In genomic region chr5:115220931-115221640, GRCm38 (mm10) we compare ENCODE assay signal across 13 mouse cellular contexts. TPM values are rescaled to one million over a fixed set of nuclear protein-coding genes. Genes with fewer than 3 reads are reported as not detected.
A peak's percentile ranks its signal among the peaks of the same experiment; 100 is the strongest.
DNase-seq lines count a peak whose midpoint lies in the region; ATAC-seq and TF ChIP-seq lines count a peak whose summit lies in the region.
"Had no signal": no experiment of that assay in that cellular context is flagged by ENCODE, and none has a peak within 500 bp of the region (broad histone marks: within the 10 kb centered on the region; RNA-seq: fewer than 3 reads in every experiment).

No protein-coding gene starts in this region.

- no peak for DNase-seq in kidney, adult 8-10 months
- peak; percentile 45 for DNase-seq in brain, embryonic 14.5 days (ENCODE audit: low read depth)
- DNase-seq in cerebellum, adult 9-11 months: peak; percentile 75
- DNase-seq in heart, postnatal 4 days: no peak
- DNase-seq in gastrocnemius, postnatal 14 days: no peak
- DNase-seq: adrenal gland, postnatal 10 days; kidney, postnatal 4 days; thymus, postnatal 36 days had no signal

- H3K4me2 ChIP-seq in kidney, embryonic 14.5 days (replicated peaks; ENCODE audit: low read depth, low read length): no peak overlapping the region
- H3K4me2 ChIP-seq in limb, embryonic 13.5 days (replicated peaks): no peak overlapping the region
- H3K4me2 ChIP-seq: liver, embryonic 15.5 days; midbrain, embryonic 12.5 days had no signal

- H3K27ac ChIP-seq in kidney, embryonic 14.5 days (ENCODE audit: low read depth, low read length): no peak overlapping the region
- no peak overlapping the region for H3K27ac ChIP-seq in limb, embryonic 13.5 days
- H3K27ac ChIP-seq: liver, embryonic 15.5 days; midbrain, embryonic 12.5 days had no signal

- intact Hi-C loops in gastrocnemius, postnatal 14 days (cut with DNase I; ENCODE audit: low total_unique reads): loop anchor here (10.0 kb wide), 1 partner anchor 236 kb away; no protein-coding TSS in a partner anchor

- ATAC-seq in kidney, embryonic 14.5 days (ENCODE audit: low FRiP score, low TSS enrichment): 0 out of 2 replicates have a peak, but pooled peaks have one; percentile 40
- peak; percentile 64; the same call in 1 of the 2 replicates for ATAC-seq in limb, embryonic 13.5 days (ENCODE audit: low FRiP score, low read depth)

- no peaks in the 10 kb centered on the region for H3K9me3 ChIP-seq in kidney, embryonic 14.5 days (ENCODE audit: control insufficient read depth, low read length)
- no peaks in the 10 kb centered on the region for H3K9me3 ChIP-seq in limb, embryonic 13.5 days

- H3K36me3 ChIP-seq in kidney, embryonic 14.5 days (ENCODE audit: control insufficient read depth, insufficient read depth, low read length): no peaks in the 10 kb centered on the region
- no peaks in the 10 kb centered on the region for H3K36me3 ChIP-seq in limb, embryonic 13.5 days
- H3K36me3 ChIP-seq: G1E; liver, embryonic 15.5 days; midbrain, embryonic 12.5 days had no signal

- no peaks in the 10 kb centered on the region for H3K4me1 ChIP-seq in kidney, embryonic 14.5 days (ENCODE audit: control insufficient read depth, insufficient read depth, low read length)
- peaks cover 19% of the 10 kb centered on the region for H3K4me1 ChIP-seq in limb, embryonic 13.5 days
- H3K4me1 ChIP-seq: liver, embryonic 15.5 days had no signal

- no peak overlapping the region for H3K4me3 ChIP-seq in kidney, embryonic 14.5 days (ENCODE audit: low read length)
- H3K4me3 ChIP-seq in limb, embryonic 13.5 days: no peak overlapping the region
- H3K4me3 ChIP-seq: liver, embryonic 15.5 days; midbrain, embryonic 12.5 days had no signal

- H3K27me3 ChIP-seq in kidney, embryonic 14.5 days (ENCODE audit: control insufficient read depth, insufficient read depth, low read length): no peaks in the 10 kb centered on the region
- H3K27me3 ChIP-seq in limb, embryonic 13.5 days: peaks cover 5% of the 10 kb centered on the region; the same call in 1 of the 2 replicates

- 34% methylated on average over 13 of the region's 13 CpGs for WGBS in kidney, embryonic 14.5 days
- 33% methylated on average over 13 of the region's 13 CpGs for WGBS in limb, embryonic 13.5 days

- TF ChIP-seq POLR2A in brain, embryonic 14.5 days (IDR thresholded peaks at IDR 0.05; ENCODE audit: borderline replicate concordance, extremely low read depth, insufficient read depth, insufficient read length, poor library complexity, severe bottlenecking): no peak

- no peak for TF ChIP-seq CTCF in brain, embryonic 14.5 days (IDR thresholded peaks at IDR 0.05; ENCODE audit: borderline replicate concordance, extremely low read depth, insufficient read depth, insufficient read length)

- no peak overlapping the region for H3K9ac ChIP-seq in kidney, embryonic 14.5 days (ENCODE audit: low read depth, low read length)
- peak overlapping the region; percentile 31; the same call in 1 of the 2 replicates for H3K9ac ChIP-seq in limb, embryonic 13.5 days
- H3K9ac ChIP-seq: liver, embryonic 15.5 days; midbrain, embryonic 12.5 days had no signal

RNA-seq across cellular contexts. Expression of gene Pop5, which starts 14.6 kb away (rescaled TPM):
- 116 and 120 TPM in 2 replicates for polyA plus RNA-seq in kidney, embryonic 14.5 days (2014; fragmentation: Nextera tagmentation; extraction: Ambion mirVana)
- polyA plus RNA-seq in brain, embryonic 14.5 days (2012; rRNA removed): 57.0 and 82.5 TPM in 2 replicates
- polyA plus RNA-seq in limb, embryonic 13.5 days (2015; fragmentation: Nextera tagmentation; extraction: Ambion mirVana): 83.6 and 93.9 TPM in 2 replicates
- 10 to 100 TPM; 21.1 to 26.1 TPM for total RNA-seq in heart, postnatal 4 days (2021)
- 10 to 100 TPM; 24.0 to 25.4 TPM for total RNA-seq in gastrocnemius, postnatal 14 days (2021)

RNA-seq across cellular contexts. Expression of gene Cabp1, which starts 26.9 kb away (rescaled TPM):
- 2.0 and 2.4 TPM in 2 replicates for polyA plus RNA-seq in kidney, embryonic 14.5 days (2014; fragmentation: Nextera tagmentation; extraction: Ambion mirVana)
- polyA plus RNA-seq in brain, embryonic 14.5 days (2012; rRNA removed): 28.6 and 32.9 TPM in 2 replicates
- polyA plus RNA-seq in limb, embryonic 13.5 days (2015; fragmentation: Nextera tagmentation; extraction: Ambion mirVana): 0.75 and 0.91 TPM in 2 replicates
- total RNA-seq in heart, postnatal 4 days (2021): 1 to 10 TPM; 5.5 to 6.6 TPM
- 1 to 10 TPM; 1.2 to 1.3 TPM for total RNA-seq in gastrocnemius, postnatal 14 days (2021)
- polyA plus RNA-seq: G1E had no signal

RNA-seq across cellular contexts. Expression of gene Rnf10, which starts 51.6 kb away (rescaled TPM):
- polyA plus RNA-seq in kidney, embryonic 14.5 days (2014; fragmentation: Nextera tagmentation; extraction: Ambion mirVana): 81.9 TPM in 2 replicates
- 200 and 220 TPM in 2 replicates for polyA plus RNA-seq in brain, embryonic 14.5 days (2012; rRNA removed)
- 141 and 144 TPM in 2 replicates for polyA plus RNA-seq in limb, embryonic 13.5 days (2015; fragmentation: Nextera tagmentation; extraction: Ambion mirVana)
- 100 to 1,000 TPM; 277 to 284 TPM for total RNA-seq in heart, postnatal 4 days (2021)
- total RNA-seq in gastrocnemius, postnatal 14 days (2021): 100 to 1,000 TPM; 238 to 257 TPM

RNA-seq across cellular contexts. Expression of gene Coq5, which starts 58.4 kb away (rescaled TPM):
- polyA plus RNA-seq in kidney, embryonic 14.5 days (2014; fragmentation: Nextera tagmentation; extraction: Ambion mirVana): 39.7 and 58.8 TPM in 2 replicates
- 15.7 and 20.5 TPM in 2 replicates for polyA plus RNA-seq in brain, embryonic 14.5 days (2012; rRNA removed)
- 41.8 and 43.6 TPM in 2 replicates for polyA plus RNA-seq in limb, embryonic 13.5 days (2015; fragmentation: Nextera tagmentation; extraction: Ambion mirVana)
- total RNA-seq in heart, postnatal 4 days (2021): 100 to 1,000 TPM; 113 to 117 TPM
- 100 to 1,000 TPM in 1 of 2 experiments, 10 to 100 TPM in 1; 84.0 to 101 TPM for total RNA-seq in gastrocnemius, postnatal 14 days (2021)

Comparison
In these comparisons a context has a peak if more than half of its experiments do, and no peak if none do; other contexts are left out.
1. DNase-seq: peak in brain, embryonic 14.5 days (single experiment) and cerebellum, adult 9-11 months (single experiment); none in kidney, adult 8-10 months (0 of 2), heart, postnatal 4 days (single experiment) and gastrocnemius, postnatal 14 days (single experiment).